Mouse (Mus musculus) lung, embryonic 16.5 days (tissue): Measurements from ENCODE around the gene Rnf123. TPM values are rescaled to one million over a fixed set of nuclear protein-coding genes. Genes with fewer than 3 reads are reported as not detected.
A peak's percentile ranks its signal among the peaks of the same experiment; 100 is the strongest.

Experiments used
- ATAC-seq: fragments of 200-750 bp; cut with Nextera tagmentation; 2 replicates; pipeline ENCODE4 v1.8.0; 2017; ENCODE audit warnings: low read depth, mild to moderate bottlenecking, moderate library complexity
- H3K27ac ChIP-seq: fragments of 300-500 bp; sonication (generic); 2 replicates; pipeline ENCODE4 v1.5.1; 2014; ENCODE audit warnings: mild to moderate bottlenecking, control low read depth, low read length
- H3K27me3 ChIP-seq: fragments of 300-500 bp; sonication (generic); 2 replicates; pipeline ENCODE4 v1.6.1; 2014; ENCODE audit warnings: low read depth, low read length, mixed read lengths; ENCODE audit not compliant: control insufficient read depth, insufficient read depth
- H3K36me3 ChIP-seq: fragments of 300-500 bp; sonication (generic); 2 replicates; pipeline ENCODE4 v1.6.1; 2014; ENCODE audit warnings: low read length; ENCODE audit not compliant: control insufficient read depth, insufficient read depth
- H3K4me1 ChIP-seq: fragments of 300-500 bp; sonication (generic); replicated peaks from 2 replicates; pipeline ENCODE4 v1.6.1; 2014; ENCODE audit warnings: low read length, mixed read lengths; ENCODE audit not compliant: control insufficient read depth, insufficient read depth
- H3K4me2 ChIP-seq: fragments of 300-500 bp; sonication (generic); 2 replicates; pipeline ENCODE4 v1.6.1; 2014; ENCODE audit warnings: low read depth, low read length, control low read depth
- H3K4me3 ChIP-seq: fragments of 300-500 bp; sonication (generic); 2 replicates; pipeline ENCODE4 v1.5.1; 2014; ENCODE audit warnings: mild to moderate bottlenecking, low read length, control low read depth
- H3K9ac ChIP-seq: fragments of 300-500 bp; sonication (generic); 2 replicates; pipeline ENCODE4 v1.6.1; 2014; ENCODE audit warnings: low read length, control low read depth
- H3K9me3 ChIP-seq: fragments of 300-500 bp; sonication (generic); 2 replicates; pipeline ENCODE4 v1.6.1; 2016; ENCODE audit warnings: low read length; ENCODE audit not compliant: control insufficient read depth
- WGBS: fragments of 180-500 bp; shearing (Covaris S2); extraction: QIAGEN DNeasy Blood & Tissue Kit; methylation state at CpG from one replicate; pipeline ENCODE4 v1.1.7; 2014; 5-methylcytosine and 5-hydroxymethylcytosine counted together
- polyA plus RNA-seq: library from polyadenylated mRNA; unstranded; fragments of >200 nt; fragmentation: Nextera tagmentation; extraction: Ambion mirVana; gene quantifications from 2 replicates; pipeline ENCODE4 v1.2.1, GENCODE M21; 2015

Gene Rnf123
- polyA plus RNA-seq, 1 experiment from 2014 or later = 24.9 TPM

DNA sequence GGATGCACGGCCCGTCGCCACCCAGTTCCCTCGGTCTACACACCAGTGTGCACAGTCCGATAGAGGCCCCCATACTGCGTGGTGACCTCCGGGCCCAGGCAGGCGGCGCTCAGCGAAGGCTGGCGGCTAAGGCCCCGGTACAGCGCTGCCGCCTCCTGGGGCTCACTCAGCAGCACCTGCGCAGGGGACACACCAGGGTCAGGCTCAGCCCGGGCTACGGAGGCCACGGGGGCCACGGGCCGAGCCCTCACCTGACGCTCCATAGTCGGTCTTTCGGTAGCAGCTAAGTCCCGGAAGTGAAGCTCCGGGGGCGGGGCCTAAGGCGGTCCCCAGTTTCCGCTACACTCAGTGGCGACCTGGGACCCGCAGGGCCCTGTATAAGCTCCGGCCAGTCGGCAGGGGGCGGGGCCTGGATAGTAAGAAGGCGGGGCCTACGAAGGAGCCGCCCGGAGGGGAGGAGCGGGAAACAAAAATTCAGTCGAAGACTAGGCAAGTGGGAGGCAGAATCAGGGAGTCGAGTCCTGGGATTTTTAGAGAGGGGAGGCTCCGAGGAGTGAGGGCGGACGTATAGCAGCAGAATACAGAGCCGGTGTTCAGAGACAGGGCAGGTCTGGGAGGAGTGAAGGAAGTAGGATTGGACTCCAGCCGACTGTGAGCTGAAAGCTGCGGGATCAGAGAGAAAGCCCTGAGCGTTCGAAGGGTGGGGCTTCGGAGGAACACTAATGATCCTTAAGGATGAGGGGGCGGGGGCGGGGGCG, 11.2 kb upstream of the Rnf123 start, which contains the start of gene Apeh:
Gene Apeh, minus strand, starts transcription at position 423 of the 758 bp plus-strand sequence.
- Histone ChIP-seq H3K9ac (peak within 1 kb of the TSS; percentile 82), H3K27ac (peak within 1 kb of the TSS; percentile 79), H3K4me3 (peak within 1 kb of the TSS; percentile 76), H3K36me3 (peaks cover 23% of the 10 kb centered on the region), H3K9me3 (no peaks in the 10 kb centered on the region), H3K4me2 (peak within 1 kb of the TSS; percentile 99), H3K4me1 (peaks cover 12% of the 10 kb centered on the region), H3K27me3 (no peaks in the 10 kb centered on the region)
- under 1% methylated on average over 52 of the region's 52 CpGs for WGBS
- peak; percentile 97 for ATAC-seq

DNA sequence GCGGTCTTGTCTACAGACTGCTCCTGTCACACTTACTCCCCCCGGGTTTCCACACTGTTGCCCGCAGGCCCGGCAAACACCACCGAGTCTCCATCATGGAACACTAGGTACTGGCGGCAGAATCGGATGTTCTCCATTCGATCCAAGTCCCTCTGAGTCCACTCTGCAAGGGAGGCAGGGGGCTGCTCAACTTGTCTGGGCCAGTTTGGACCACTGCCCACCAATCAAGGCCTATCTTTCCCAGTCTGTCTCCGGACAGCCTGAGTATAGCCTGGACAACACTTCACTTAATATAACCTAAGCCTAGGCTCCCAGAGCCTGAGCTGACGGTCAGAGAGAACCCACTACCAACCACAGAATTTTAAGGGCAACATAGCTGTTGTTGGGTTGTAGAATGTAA, 10.4 kb upstream of the Rnf123 start:
- peaks cover 12% of the 10 kb centered on the region for H3K4me1 ChIP-seq
- peak overlapping the region; percentile 82 for H3K9ac ChIP-seq
- H3K9me3 ChIP-seq = no peaks in the 10 kb centered on the region
- no peaks in the 10 kb centered on the region for H3K27me3 ChIP-seq
- peak overlapping the region; percentile 99 for H3K4me2 ChIP-seq
- H3K27ac ChIP-seq = 0 out of 2 replicates have a peak overlapping the region, but pooled peaks have one; percentile 79
- H3K4me3 ChIP-seq = peak overlapping the region; percentile 76
- WGBS = 61% methylated on average over 10 of the region's 10 CpGs
- peaks cover 28% of the 10 kb centered on the region for H3K36me3 ChIP-seq
- no peak for ATAC-seq

DNA sequence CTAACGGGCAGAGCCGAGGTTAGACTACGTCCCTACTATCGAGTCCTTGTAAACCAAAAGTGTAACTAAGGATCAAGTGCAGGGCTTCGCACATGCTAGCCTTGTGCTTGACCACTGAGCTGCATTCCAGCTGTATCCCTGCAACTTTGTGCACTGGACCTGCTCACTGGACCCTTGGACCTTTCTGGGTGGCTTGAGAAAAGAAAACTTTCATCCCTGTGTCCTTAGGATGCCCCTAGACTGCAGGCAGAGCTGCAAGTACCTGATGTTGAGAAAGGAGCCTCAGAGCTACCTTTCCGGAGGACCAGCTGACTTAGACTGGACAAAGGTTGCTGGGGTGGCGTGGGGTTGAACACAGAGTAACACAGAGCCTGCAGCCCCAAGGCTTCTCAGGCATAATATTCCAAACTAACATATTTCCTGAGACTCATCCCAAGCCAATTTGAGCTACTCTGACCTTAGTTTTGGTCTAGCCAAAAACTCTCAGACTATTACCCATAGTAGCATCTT, 7.5 kb upstream of the Rnf123 start:
- Histone ChIP-seq H3K27me3 (no peaks in the 10 kb centered on the region), H3K4me1 (peaks cover 9% of the 10 kb centered on the region), H3K27ac (no peak overlapping the region), H3K9me3 (no peaks in the 10 kb centered on the region), H3K36me3 (peaks cover 52% of the 10 kb centered on the region), H3K9ac (no peak overlapping the region), H3K4me3 (no peak overlapping the region), H3K4me2 (no peak overlapping the region)
- 94% methylated on average over 7 of the region's 7 CpGs for WGBS
- ATAC-seq = no peak

DNA sequence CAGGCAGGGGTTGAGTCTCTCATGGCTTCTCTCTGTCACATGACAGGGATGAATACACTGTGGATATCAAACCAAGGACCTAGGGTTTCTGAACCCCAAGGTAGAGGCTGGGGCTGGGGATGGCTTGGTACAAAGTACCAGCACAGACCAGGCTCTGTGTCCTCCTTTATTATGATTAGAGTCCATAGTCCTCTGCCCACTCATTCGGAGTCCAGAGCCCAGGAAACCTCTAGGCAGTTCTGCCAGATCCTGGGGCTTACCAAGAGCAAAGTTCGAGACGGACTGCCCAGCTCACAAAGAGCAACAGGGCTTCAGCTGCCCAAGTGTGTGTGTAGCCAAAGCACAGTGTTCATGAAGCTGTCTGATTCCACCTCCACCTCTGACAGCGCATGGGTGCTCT, 2.1 kb upstream of the Rnf123 start:
- WGBS = 91% methylated on average over 4 of the region's 4 CpGs
- peaks cover 43% of the 10 kb centered on the region for H3K36me3 ChIP-seq
- ATAC-seq = no peak
- H3K4me3 ChIP-seq = no peak overlapping the region
- no peaks in the 10 kb centered on the region for H3K4me1 ChIP-seq
- H3K9me3 ChIP-seq = no peaks in the 10 kb centered on the region
- H3K4me2 ChIP-seq = no peak overlapping the region
- H3K9ac ChIP-seq = no peak overlapping the region
- no peak overlapping the region for H3K27ac ChIP-seq
- peaks cover 25% of the 10 kb centered on the region for H3K27me3 ChIP-seq

DNA sequence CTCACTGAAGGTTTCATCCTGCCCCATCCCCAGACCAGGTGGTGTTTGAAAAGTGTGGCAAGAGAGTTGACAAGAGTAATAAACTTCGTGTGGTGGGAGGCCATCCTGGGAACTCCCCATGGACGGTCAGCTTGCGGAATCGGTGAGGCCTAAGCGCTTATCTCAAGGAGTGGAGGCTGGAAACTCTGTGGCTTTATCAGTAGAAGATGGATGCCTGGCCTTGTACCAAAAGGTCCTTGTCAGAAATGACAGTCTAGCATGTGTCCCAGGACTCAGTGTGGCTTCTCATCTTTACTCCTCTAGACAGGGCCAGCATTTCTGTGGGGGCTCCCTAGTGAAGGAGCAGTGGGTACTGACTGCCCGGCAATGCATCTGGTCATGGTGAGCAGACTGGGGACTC, 415 bp upstream of the Rnf123 start:
- no peak overlapping the region for H3K27ac ChIP-seq

DNA sequence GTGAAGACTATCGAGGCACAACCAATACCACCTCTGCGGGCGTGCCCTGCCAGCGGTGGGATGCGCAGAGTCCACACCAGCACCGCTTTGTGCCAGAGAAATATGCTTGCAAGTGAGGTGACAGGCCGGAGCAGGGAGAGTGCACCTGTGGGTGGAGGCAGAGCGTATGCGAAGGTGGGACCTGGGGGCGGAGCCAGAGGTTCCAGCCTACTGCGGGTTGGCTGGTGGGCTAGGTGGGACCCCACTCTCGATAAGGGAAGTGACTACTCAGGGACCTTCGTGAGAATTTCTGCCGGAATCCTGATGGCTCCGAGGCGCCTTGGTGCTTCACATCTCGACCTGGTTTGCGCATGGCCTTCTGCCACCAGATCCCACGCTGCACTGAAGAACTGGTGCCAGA, 597 bp downstream of the Rnf123 start:
- Histone ChIP-seq H3K27ac (no peak overlapping the region), H3K36me3 (peaks cover 20% of the 10 kb centered on the region), H3K9ac (peak overlapping the region; percentile 21; the same call in 1 of the 2 replicates), H3K27me3 (peaks cover 25% of the 10 kb centered on the region), H3K4me2 (peak overlapping the region; percentile 43), H3K4me3 (peak overlapping the region; percentile 25), H3K9me3 (no peaks in the 10 kb centered on the region), H3K4me1 (peaks cover 8% of the 10 kb centered on the region; the same call in 1 of the 2 replicates)
- 5% methylated on average over 19 of the region's 19 CpGs for WGBS
- no peak for ATAC-seq

More for the DNA sequence above, 415 bp upstream of the Rnf123 start:
- Histone ChIP-seq H3K9ac (no peak overlapping the region), H3K36me3 (peaks cover 30% of the 10 kb centered on the region), H3K27me3 (peaks cover 25% of the 10 kb centered on the region), H3K4me1 (peaks cover 4% of the 10 kb centered on the region; the same call in 1 of the 2 replicates), H3K9me3 (no peaks in the 10 kb centered on the region), H3K4me2 (no peak overlapping the region), H3K4me3 (no peak overlapping the region)
- WGBS = 45% methylated on average over 6 of the region's 6 CpGs
- no peak for ATAC-seq

DNA sequence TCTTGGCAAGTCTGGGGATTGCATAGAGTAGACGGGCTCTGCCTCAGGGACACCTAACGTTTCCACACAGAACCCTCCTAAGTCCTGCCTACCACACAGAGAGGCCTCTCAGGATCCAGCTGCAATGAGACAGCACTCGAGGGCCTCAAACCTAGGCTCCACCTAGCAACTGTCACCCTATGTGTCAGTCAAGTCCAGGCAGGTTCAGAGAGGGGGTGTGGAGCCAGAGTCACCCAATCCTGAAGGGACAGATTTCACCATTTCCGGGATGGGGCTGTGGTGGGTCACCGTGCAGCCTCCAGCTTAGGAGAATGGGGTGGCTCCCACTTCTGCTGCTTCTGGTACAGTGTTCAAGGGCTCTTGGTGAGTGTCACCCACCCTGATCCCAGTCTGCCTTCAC, 3.0 kb downstream of the Rnf123 start, which contains the start of gene Mst1:
Gene Mst1, plus strand, starts transcription at position 269 of the 400 bp plus-strand sequence.
- Histone ChIP-seq H3K9me3 (no peaks in the 10 kb centered on the region), H3K4me2 (peak within 1 kb of the TSS; percentile 86), H3K36me3 (peaks cover 2% of the 10 kb centered on the region; the same call in 1 of the 2 replicates), H3K27ac (no peak within 1 kb of the TSS), H3K4me1 (peaks cover 8% of the 10 kb centered on the region; the same call in 1 of the 2 replicates), H3K9ac (peak within 1 kb of the TSS; percentile 83), H3K27me3 (peaks cover 25% of the 10 kb centered on the region), H3K4me3 (peak within 1 kb of the TSS; percentile 65)
- WGBS = 65% methylated on average over 5 of the region's 5 CpGs
- ATAC-seq = no peak

DNA sequence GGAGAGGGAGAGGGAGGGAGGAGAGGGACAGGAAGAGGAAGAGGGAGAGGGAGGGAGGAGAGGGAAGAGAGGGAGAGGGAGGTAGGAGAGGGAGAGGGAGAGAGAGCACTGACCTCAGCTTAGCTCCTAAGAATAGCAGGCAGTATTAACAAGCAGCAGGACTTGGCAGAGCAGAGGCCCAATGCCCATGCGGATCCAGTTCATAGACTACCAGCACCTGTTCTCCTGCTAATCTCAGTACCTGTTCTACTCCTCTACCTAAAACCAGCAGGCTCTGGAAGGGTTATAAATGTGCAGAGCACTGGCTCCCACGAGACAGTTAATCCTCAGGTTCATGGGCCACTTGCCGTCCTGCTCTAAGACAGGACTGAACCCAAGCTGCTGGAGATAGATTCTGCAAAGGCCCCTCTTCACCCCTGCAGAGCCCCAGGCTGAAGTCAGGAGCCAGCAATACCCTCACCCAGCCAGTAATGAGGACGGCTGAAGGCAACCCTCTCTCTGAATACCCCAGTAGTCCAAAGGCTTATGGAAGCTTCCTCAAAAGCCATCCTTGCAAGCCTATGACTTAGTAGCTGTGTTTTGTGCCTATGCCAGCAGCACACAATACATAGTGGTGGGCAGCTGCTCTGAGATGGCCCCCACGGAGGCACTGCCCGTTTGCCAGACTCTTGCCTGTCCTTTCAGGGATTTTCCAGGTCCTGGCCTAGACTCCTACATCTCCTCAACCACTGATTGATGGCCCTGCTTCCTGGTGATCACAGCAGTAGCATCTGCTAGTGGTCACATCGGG, 9.8 kb downstream of the Rnf123 start:
- H3K4me1 ChIP-seq = peaks cover 2% of the 10 kb centered on the region; the same call in 1 of the 2 replicates
- peaks cover 4% of the 10 kb centered on the region; the same call in 1 of the 2 replicates for H3K36me3 ChIP-seq
- no peak overlapping the region for H3K4me3 ChIP-seq
- no peaks in the 10 kb centered on the region for H3K27me3 ChIP-seq
- no peak overlapping the region for H3K4me2 ChIP-seq
- 59% methylated on average over 7 of the region's 7 CpGs for WGBS
- no peak overlapping the region for H3K27ac ChIP-seq
- no peaks in the 10 kb centered on the region for H3K9me3 ChIP-seq
- 0 out of 2 replicates have a peak, but pooled peaks have one; percentile 21 for ATAC-seq
- no peak overlapping the region for H3K9ac ChIP-seq
